Mouse (Mus musculus) embryonic facial prominence, embryonic 14.5 days (tissue): ENCODE measurements at regions not wholly inside any gene's neighbourhood (a gene's known extent, or its start where the extent isn't known, plus 50 kb on each side); places are given as distances from the start of the nearest gene placed in this dataset.

Experiments used
- ATAC-seq: fragments of 200-750 bp; cut with Nextera tagmentation; 2 replicates; pipeline ENCODE4 v1.8.0; 2017; ENCODE audit warnings: low read depth, moderate number of reproducible peaks, moderate TSS enrichment
- DNase-seq: peaks from one replicate; pipeline ENCODE4 v3.0.0-alpha.2; 2015; ENCODE audit warnings: low spot score
- H3K27ac ChIP-seq: fragments of 300-500 bp; sonication (generic); replicated peaks from 2 replicates; pipeline ENCODE4 v1.5.1; 2014; ENCODE audit warnings: low read depth, mild to moderate bottlenecking, low read length, moderate library complexity
- H3K27me3 ChIP-seq: fragments of 300-500 bp; sonication (generic); replicated peaks from 2 replicates; pipeline ENCODE4 v1.6.1; 2014; ENCODE audit warnings: low read length; ENCODE audit not compliant: control insufficient read depth, insufficient read depth
- H3K36me3 ChIP-seq: fragments of 300-500 bp; sonication (generic); 2 replicates; pipeline ENCODE4 v1.6.1; 2014; ENCODE audit warnings: low read length, mixed read lengths; ENCODE audit not compliant: control insufficient read depth, insufficient read depth
- H3K4me1 ChIP-seq: fragments of 300-500 bp; sonication (generic); 2 replicates; pipeline ENCODE4 v1.6.1; 2014; ENCODE audit warnings: antibody characterized with exemption, low read length; ENCODE audit not compliant: control insufficient read depth, insufficient read depth
- H3K4me2 ChIP-seq: fragments of 300-500 bp; sonication (generic); 2 replicates; pipeline ENCODE4 v1.6.1; 2014; ENCODE audit warnings: low read depth, mild to moderate bottlenecking, low read length, moderate library complexity, mixed read lengths
- H3K4me3 ChIP-seq: fragments of 300-500 bp; sonication (generic); 2 replicates; pipeline ENCODE4 v1.5.1; 2014; ENCODE audit warnings: low read depth, mild to moderate bottlenecking, low read length
- H3K9ac ChIP-seq: fragments of 300-500 bp; sonication (generic); 2 replicates; pipeline ENCODE4 v1.6.1; 2014; ENCODE audit warnings: low read depth, mild to moderate bottlenecking, low read length, moderate library complexity, mixed read lengths
- H3K9me3 ChIP-seq: fragments of 300-500 bp; sonication (generic); 2 replicates; pipeline ENCODE4 v1.6.1; 2016; ENCODE audit warnings: low read length; ENCODE audit not compliant: control insufficient read depth
- WGBS: fragments of 180-500 bp; shearing (Covaris S2); extraction: QIAGEN DNeasy Blood & Tissue Kit; methylation state at CpG from one replicate; pipeline ENCODE4 v1.1.7; 2014; 5-methylcytosine and 5-hydroxymethylcytosine counted together

DNA sequence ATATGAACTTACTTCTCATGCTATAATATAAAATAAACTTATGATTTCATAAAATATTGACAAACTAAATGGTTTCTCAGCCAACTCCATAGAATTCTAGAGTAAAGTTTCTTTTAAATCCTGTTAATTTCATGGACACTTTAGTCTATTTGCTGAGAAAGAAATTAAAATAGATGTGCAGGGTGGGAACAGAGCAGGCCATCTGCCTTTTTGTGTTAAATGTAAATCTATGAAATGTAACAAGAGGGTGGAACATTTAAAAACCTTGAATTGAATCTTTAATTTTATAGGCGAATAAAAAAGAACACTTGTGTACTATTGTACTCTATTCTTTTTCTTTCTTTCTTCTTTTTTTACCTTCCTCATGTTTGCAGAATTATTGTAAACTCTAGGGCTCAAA lies 1050.7 kb downstream of the Tbl1xr1 start:
- no peak overlapping the region for H3K4me2 ChIP-seq
- no peaks in the 10 kb centered on the region for H3K27me3 ChIP-seq
- ATAC-seq: no peak
- no peak overlapping the region for H3K27ac ChIP-seq
- H3K4me1 ChIP-seq: no peaks in the 10 kb centered on the region
- H3K4me3 ChIP-seq: no peak overlapping the region
- WGBS: 80% methylated on average over 1 of the region's 1 CpGs
- no peaks in the 10 kb centered on the region for H3K9me3 ChIP-seq
- no peaks in the 10 kb centered on the region for H3K36me3 ChIP-seq
- H3K9ac ChIP-seq: no peak overlapping the region
- DNase-seq: no peak

GRCm38 (mm10) chr3:23135551-23135950 lies 1059.1 kb downstream of the Tbl1xr1 start:
- Histone ChIP-seq H3K4me1 (no peaks in the 10 kb centered on the region), H3K9me3 (no peaks in the 10 kb centered on the region), H3K4me2 (no peak overlapping the region), H3K9ac (no peak overlapping the region), H3K27ac (no peak overlapping the region), H3K36me3 (no peaks in the 10 kb centered on the region), H3K27me3 (no peaks in the 10 kb centered on the region), H3K4me3 (no peak overlapping the region)
- DNase-seq (no peak), ATAC-seq (no peak)
- WGBS: 73% methylated on average over 1 of the region's 1 CpGs

DNA sequence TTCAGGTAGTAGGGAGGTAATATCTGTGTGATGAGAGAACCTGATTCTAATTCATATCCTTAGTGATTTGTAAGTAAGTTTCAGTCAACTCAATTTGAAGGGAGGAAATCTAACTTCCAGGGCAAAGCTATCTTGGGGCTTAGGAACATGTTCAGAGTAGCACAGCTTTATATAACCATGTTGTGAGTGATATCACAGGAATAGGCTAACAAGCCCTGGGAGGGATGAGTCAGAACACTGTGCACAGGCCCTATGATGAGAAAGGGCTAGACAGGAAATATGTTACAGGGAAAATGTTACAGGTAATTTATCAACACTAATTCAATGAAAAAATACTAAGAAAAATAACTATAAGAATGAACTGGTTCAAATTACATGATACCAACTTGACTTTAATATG lies 1062.5 kb downstream of the Tbl1xr1 start:
- DNase-seq (no peak), ATAC-seq (no peak)
- Histone ChIP-seq H3K27me3 (no peaks in the 10 kb centered on the region), H3K4me2 (no peak overlapping the region), H3K4me3 (no peak overlapping the region), H3K27ac (no peak overlapping the region), H3K9me3 (no peaks in the 10 kb centered on the region), H3K4me1 (no peaks in the 10 kb centered on the region), H3K36me3 (no peaks in the 10 kb centered on the region), H3K9ac (no peak overlapping the region)

DNA sequence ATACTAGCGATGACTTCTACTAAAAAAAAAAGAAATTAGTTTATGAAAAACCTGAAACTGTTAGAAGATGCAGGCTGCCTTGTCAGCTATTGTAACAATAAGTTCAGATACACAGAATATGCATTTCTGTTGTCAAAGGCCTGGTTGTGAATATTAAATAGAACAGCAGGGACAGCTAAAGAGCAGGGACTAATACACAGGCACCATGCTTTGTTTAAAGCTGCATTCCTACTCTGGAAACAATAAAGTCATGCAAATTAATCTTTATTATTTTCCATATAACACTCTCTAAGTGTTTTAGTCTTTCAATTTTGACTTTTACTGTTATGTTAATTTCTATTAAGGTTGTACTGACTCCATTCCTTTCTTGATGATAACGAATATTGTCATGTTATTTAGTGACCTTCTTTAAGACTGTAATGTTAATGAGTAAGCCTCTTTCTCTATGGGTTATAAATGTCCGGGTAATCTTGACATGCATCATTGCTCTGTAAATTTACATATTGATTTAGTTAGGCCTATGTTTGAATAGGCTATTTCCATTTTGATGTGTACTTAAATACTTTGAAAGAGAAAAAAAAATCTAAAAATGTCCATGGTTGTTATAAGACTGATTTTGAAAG lies 1088.5 kb downstream of the Tbl1xr1 start:
- H3K36me3 ChIP-seq: no peaks in the 10 kb centered on the region
- no peaks in the 10 kb centered on the region for H3K4me1 ChIP-seq
- no peak for DNase-seq
- no peak overlapping the region for H3K27ac ChIP-seq
- ATAC-seq: no peak
- no peaks in the 10 kb centered on the region for H3K27me3 ChIP-seq
- no peak overlapping the region for H3K9ac ChIP-seq
- H3K4me2 ChIP-seq: no peak overlapping the region
- no peak overlapping the region for H3K4me3 ChIP-seq
- H3K9me3 ChIP-seq: no peaks in the 10 kb centered on the region
- 75% methylated on average over 3 of the region's 3 CpGs for WGBS

- Histone ChIP-seq H3K27me3 (no peaks in the 10 kb centered on the region), H3K27ac (no peak overlapping the region), H3K9me3 (no peaks in the 10 kb centered on the region), H3K9ac (no peak overlapping the region), H3K4me2 (no peak overlapping the region), H3K4me3 (no peak overlapping the region), H3K36me3 (no peaks in the 10 kb centered on the region), H3K4me1 (no peaks in the 10 kb centered on the region)
- DNase-seq (no peak), ATAC-seq (no peak)
- 87% methylated on average over 8 of the region's 8 CpGs for WGBS
Measured at GRCm38 (mm10) chr3:23183393-23183792, 1106.9 kb downstream of the Tbl1xr1 start.

GRCm38 (mm10) chr3:23188479-23188878 lies 1112.0 kb downstream of the Tbl1xr1 start:
- Histone ChIP-seq H3K27me3 (no peaks in the 10 kb centered on the region), H3K4me2 (no peak overlapping the region), H3K36me3 (no peaks in the 10 kb centered on the region), H3K9ac (no peak overlapping the region), H3K27ac (no peak overlapping the region), H3K4me3 (no peak overlapping the region), H3K4me1 (no peaks in the 10 kb centered on the region), H3K9me3 (no peaks in the 10 kb centered on the region)
- 87% methylated on average over 4 of the region's 4 CpGs for WGBS
- ATAC-seq: no peak
- DNase-seq: no peak

- Histone ChIP-seq H3K4me1 (no peaks in the 10 kb centered on the region), H3K4me2 (no peak overlapping the region), H3K27ac (no peak overlapping the region), H3K4me3 (no peak overlapping the region), H3K27me3 (no peaks in the 10 kb centered on the region), H3K9ac (no peak overlapping the region), H3K36me3 (no peaks in the 10 kb centered on the region), H3K9me3 (no peaks in the 10 kb centered on the region)
- ATAC-seq (no peak), DNase-seq (no peak)
- 67% methylated on average over 1 of the region's 1 CpGs for WGBS
Measured at GRCm38 (mm10) chr3:23200056-23200455, 1123.6 kb downstream of the Tbl1xr1 start.

DNA sequence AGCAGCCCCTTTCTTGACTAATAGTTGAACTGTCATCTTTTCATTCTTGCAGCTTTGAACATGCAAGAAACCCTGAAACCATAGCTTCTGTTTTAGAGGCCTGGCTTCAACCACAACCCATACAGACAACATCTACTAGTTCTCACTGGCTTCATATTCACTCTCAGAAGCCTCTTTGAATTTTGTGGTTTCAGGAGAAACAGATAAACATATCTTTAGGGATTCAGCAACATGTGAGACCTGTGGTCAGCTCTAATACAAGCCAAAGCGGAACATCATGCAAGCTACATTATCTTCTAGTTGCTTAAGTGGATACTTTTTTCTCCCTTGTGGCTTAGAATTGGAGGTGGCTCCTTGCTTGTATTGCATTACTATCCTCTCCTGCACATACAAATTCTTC lies 1138.0 kb downstream of the Tbl1xr1 start:
- Histone ChIP-seq H3K36me3 (no peaks in the 10 kb centered on the region), H3K4me3 (no peak overlapping the region), H3K4me2 (no peak overlapping the region), H3K27me3 (no peaks in the 10 kb centered on the region), H3K9ac (no peak overlapping the region), H3K4me1 (no peaks in the 10 kb centered on the region), H3K27ac (no peak overlapping the region), H3K9me3 (no peaks in the 10 kb centered on the region)
- WGBS: 81% methylated on average over 1 of the region's 1 CpGs
- ATAC-seq (no peak), DNase-seq (peak; percentile 3)

DNA sequence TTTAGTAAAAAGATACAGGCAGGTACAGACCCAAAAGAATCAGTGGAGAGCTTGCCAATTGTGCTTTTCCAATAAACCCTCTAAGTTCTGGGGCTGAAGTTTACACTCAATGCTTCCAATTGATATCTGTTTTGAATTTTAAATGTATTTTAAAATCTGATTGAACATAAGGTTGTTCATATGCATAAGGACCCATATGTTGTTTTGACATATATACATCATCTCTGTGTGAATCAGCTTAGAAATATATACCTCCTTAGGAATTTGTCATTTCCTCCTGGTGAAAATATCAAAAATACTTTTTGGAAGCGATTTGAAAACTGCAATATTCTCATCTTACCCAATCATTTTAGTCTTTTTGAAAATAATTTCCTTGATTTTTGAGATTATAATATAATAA lies 1140.3 kb downstream of the Tbl1xr1 start:
- no peaks in the 10 kb centered on the region for H3K9me3 ChIP-seq
- H3K27me3 ChIP-seq: no peaks in the 10 kb centered on the region
- H3K27ac ChIP-seq: no peak overlapping the region
- ATAC-seq: no peak
- H3K4me3 ChIP-seq: no peak overlapping the region
- no peak overlapping the region for H3K9ac ChIP-seq
- H3K4me2 ChIP-seq: no peak overlapping the region
- H3K36me3 ChIP-seq: no peaks in the 10 kb centered on the region
- no peak for DNase-seq
- H3K4me1 ChIP-seq: no peaks in the 10 kb centered on the region
- 73% methylated on average over 1 of the region's 1 CpGs for WGBS
